Mouse (Mus musculus): ENCODE data around the gene Rgs17. TPM values are rescaled to one million over a fixed set of nuclear protein-coding genes. Genes with fewer than 3 reads are reported as not detected.

The Rgs17 gene
- polyA plus RNA-seq, 1 experiment = 0.26 TPM

- TF ChIP-seq CTCF (IDR thresholded peaks at IDR 0.05; ENCODE audit: borderline replicate concordance, control insufficient read depth, extremely low read depth, insufficient read depth, low read length, poor library complexity) (no peak), POLR2A (IDR thresholded peaks at IDR 0.05; ENCODE audit: control insufficient read depth, extremely low read depth, insufficient read depth, low read length, poor library complexity) (no peak)
These were observed 106.2 kb downstream of the Rgs17 start for GRCm38 (mm10) chr10:5815968-5816367.

GRCm38 (mm10) chr10:5813724-5814123 is 108.5 kb downstream of the Rgs17 start:
- no peak for DNase-seq
- Histone ChIP-seq H3K4me1 (replicated peaks; ENCODE audit: control insufficient read depth, insufficient read depth, low read length) (no peaks in the 10 kb centered on the region), H3K27ac (ENCODE audit: control insufficient read depth, insufficient read depth, low read length) (no peak overlapping the region), H3K4me3 (ENCODE audit: control insufficient read depth, insufficient read depth, low read length) (no peak overlapping the region), H3K36me3 (ENCODE audit: control insufficient read depth, insufficient read depth, low read length) (peaks cover 72% of the 10 kb centered on the region), H3K27me3 (ENCODE audit: control insufficient read depth, insufficient read depth, low read length) (no peaks in the 10 kb centered on the region)
- WGBS = 96% methylated on average over 11 of the region's 11 CpGs
- TF ChIP-seq POLR2A (IDR thresholded peaks at IDR 0.05; ENCODE audit: control insufficient read depth, extremely low read depth, insufficient read depth, low read length, poor library complexity) (no peak), CTCF (IDR thresholded peaks at IDR 0.05; ENCODE audit: borderline replicate concordance, control insufficient read depth, extremely low read depth, insufficient read depth, low read length, poor library complexity) (no peak)

More at GRCm38 (mm10) chr10:5815968-5816367, 106.2 kb downstream of the Rgs17 start:
- Histone ChIP-seq H3K36me3 (ENCODE audit: control insufficient read depth, insufficient read depth, low read length) (peaks cover 83% of the 10 kb centered on the region), H3K4me1 (replicated peaks; ENCODE audit: control insufficient read depth, insufficient read depth, low read length) (no peaks in the 10 kb centered on the region), H3K27ac (ENCODE audit: control insufficient read depth, insufficient read depth, low read length) (no peak overlapping the region), H3K4me3 (ENCODE audit: control insufficient read depth, insufficient read depth, low read length) (no peak overlapping the region), H3K27me3 (ENCODE audit: control insufficient read depth, insufficient read depth, low read length) (no peaks in the 10 kb centered on the region)
- DNase-seq = no peak
- 100% methylated on average over 2 of the region's 2 CpGs for WGBS

- 28% methylated on average over 2 of the region's 2 CpGs for WGBS
These were observed 114.5 kb downstream of the Rgs17 start for GRCm38 (mm10) chr10:5807683-5808082.

DNA sequence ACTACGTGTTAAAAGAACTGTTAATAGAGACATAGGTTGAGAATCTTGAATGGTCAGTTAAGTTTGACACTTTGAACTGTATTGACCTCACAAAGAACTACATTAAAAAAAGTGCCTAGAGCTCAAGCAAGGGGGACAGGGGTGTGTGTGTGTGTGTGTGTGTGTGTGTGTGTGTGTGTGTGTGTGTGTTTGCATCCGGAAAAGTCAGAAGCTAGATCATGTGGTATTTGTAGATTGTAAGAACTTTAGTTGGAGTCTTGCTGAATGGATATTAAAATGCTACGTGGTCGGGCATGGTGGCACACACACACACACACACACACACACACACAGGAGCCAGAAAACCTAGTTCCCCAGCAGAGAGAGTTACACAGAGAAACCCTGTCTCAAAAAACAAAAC is 115.2 kb downstream of the Rgs17 start:
- H3K27me3 ChIP-seq (ENCODE audit: control insufficient read depth, insufficient read depth, low read length) = no peaks in the 10 kb centered on the region

More at GRCm38 (mm10) chr10:5807683-5808082, 114.5 kb downstream of the Rgs17 start:
- TF ChIP-seq CTCF (IDR thresholded peaks at IDR 0.05; ENCODE audit: borderline replicate concordance, control insufficient read depth, extremely low read depth, insufficient read depth, low read length, poor library complexity) (no peak), POLR2A (IDR thresholded peaks at IDR 0.05; ENCODE audit: control insufficient read depth, extremely low read depth, insufficient read depth, low read length, poor library complexity) (no peak)
- Histone ChIP-seq H3K4me3 (ENCODE audit: control insufficient read depth, insufficient read depth, low read length) (no peak overlapping the region), H3K4me1 (replicated peaks; ENCODE audit: control insufficient read depth, insufficient read depth, low read length) (peaks cover 11% of the 10 kb centered on the region), H3K36me3 (ENCODE audit: control insufficient read depth, insufficient read depth, low read length) (peaks cover 12% of the 10 kb centered on the region), H3K27me3 (ENCODE audit: control insufficient read depth, insufficient read depth, low read length) (no peaks in the 10 kb centered on the region), H3K27ac (ENCODE audit: control insufficient read depth, insufficient read depth, low read length) (no peak overlapping the region)
- DNase-seq = no peak

DNA sequence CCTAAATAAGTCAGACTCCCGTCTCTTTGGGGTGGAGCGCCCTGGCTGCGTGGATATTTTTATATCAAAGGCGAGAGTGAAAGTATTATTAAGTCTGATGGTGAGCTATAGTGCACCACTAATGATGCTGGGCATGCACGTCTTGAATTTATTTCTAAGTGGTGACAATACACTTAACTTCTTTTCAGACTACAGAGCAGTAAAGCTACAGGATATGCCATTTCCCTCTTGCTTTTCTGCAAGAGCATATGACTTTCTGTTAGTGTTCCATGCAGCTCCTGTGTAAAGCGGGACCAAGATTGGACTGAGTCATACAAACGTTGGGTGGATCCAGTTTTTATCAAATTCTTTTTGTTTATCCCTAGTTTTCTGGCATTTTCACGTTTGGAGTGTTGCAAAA is 115.8 kb downstream of the Rgs17 start:
- peak overlapping the region; percentile 64 for H3K27ac ChIP-seq (ENCODE audit: control insufficient read depth, insufficient read depth, low read length)
- H3K36me3 ChIP-seq (ENCODE audit: control insufficient read depth, insufficient read depth, low read length) = peaks cover 8% of the 10 kb centered on the region
- no peak for TF ChIP-seq CTCF (IDR thresholded peaks at IDR 0.05; ENCODE audit: borderline replicate concordance, control insufficient read depth, extremely low read depth, insufficient read depth, low read length, poor library complexity)
- TF ChIP-seq POLR2A (IDR thresholded peaks at IDR 0.05; ENCODE audit: control insufficient read depth, extremely low read depth, insufficient read depth, low read length, poor library complexity) = no peak
- no peaks in the 10 kb centered on the region for H3K27me3 ChIP-seq (ENCODE audit: control insufficient read depth, insufficient read depth, low read length)
- WGBS = 11% methylated on average over 8 of the region's 8 CpGs
- H3K4me3 ChIP-seq (ENCODE audit: control insufficient read depth, insufficient read depth, low read length) = peak overlapping the region; percentile 32
- DNase-seq = no peak
- peaks cover 16% of the 10 kb centered on the region for H3K4me1 ChIP-seq (replicated peaks; ENCODE audit: control insufficient read depth, insufficient read depth, low read length)

More for the DNA sequence above, 115.2 kb downstream of the Rgs17 start:
- TF ChIP-seq POLR2A (IDR thresholded peaks at IDR 0.05; ENCODE audit: control insufficient read depth, extremely low read depth, insufficient read depth, low read length, poor library complexity) (no peak), CTCF (IDR thresholded peaks at IDR 0.05; ENCODE audit: borderline replicate concordance, control insufficient read depth, extremely low read depth, insufficient read depth, low read length, poor library complexity) (no peak)
- H3K4me1 ChIP-seq (replicated peaks; ENCODE audit: control insufficient read depth, insufficient read depth, low read length) = peaks cover 12% of the 10 kb centered on the region
- 28% methylated on average over 4 of the region's 4 CpGs for WGBS
- H3K4me3 ChIP-seq (ENCODE audit: control insufficient read depth, insufficient read depth, low read length) = no peak overlapping the region
- H3K36me3 ChIP-seq (ENCODE audit: control insufficient read depth, insufficient read depth, low read length) = peaks cover 7% of the 10 kb centered on the region
- H3K27ac ChIP-seq (ENCODE audit: control insufficient read depth, insufficient read depth, low read length) = no peak overlapping the region
- no peak for DNase-seq

- under 1% methylated on average over 43 of the region's 43 CpGs for WGBS
- Histone ChIP-seq H3K4me3 (ENCODE audit: control insufficient read depth, insufficient read depth, low read length) (peak overlapping the region; percentile 55), H3K27me3 (ENCODE audit: control insufficient read depth, insufficient read depth, low read length) (no peaks in the 10 kb centered on the region), H3K36me3 (ENCODE audit: control insufficient read depth, insufficient read depth, low read length) (peaks cover 13% of the 10 kb centered on the region), H3K4me1 (replicated peaks; ENCODE audit: control insufficient read depth, insufficient read depth, low read length) (peaks cover 16% of the 10 kb centered on the region), H3K27ac (ENCODE audit: control insufficient read depth, insufficient read depth, low read length) (peak overlapping the region; percentile 64)
- DNase-seq = peak; percentile 97
- peak; percentile 91 for TF ChIP-seq POLR2A (IDR thresholded peaks at IDR 0.05; ENCODE audit: control insufficient read depth, extremely low read depth, insufficient read depth, low read length, poor library complexity)
- TF ChIP-seq CTCF (IDR thresholded peaks at IDR 0.05; ENCODE audit: borderline replicate concordance, control insufficient read depth, extremely low read depth, insufficient read depth, low read length, poor library complexity) = no peak
These were observed 116.4 kb downstream of the Rgs17 start for GRCm38 (mm10) chr10:5805731-5806307.
